Mouse (Mus musculus): ENCODE measurements around the gene Cxcl9. TPM values are rescaled to one million over a fixed set of nuclear protein-coding genes. Genes with fewer than 3 reads are reported as not detected.
A peak's percentile ranks its signal among the peaks of the same experiment; 100 is the strongest.
"Not testable (repeated sequence)": the region's sequence is repeated elsewhere in the genome, so short reads cannot be mapped to it uniquely, and the experiment has no call there.

Cxcl9 gene
- polyA plus RNA-seq, 1 experiment from 2014 or later = not detected

DNA sequence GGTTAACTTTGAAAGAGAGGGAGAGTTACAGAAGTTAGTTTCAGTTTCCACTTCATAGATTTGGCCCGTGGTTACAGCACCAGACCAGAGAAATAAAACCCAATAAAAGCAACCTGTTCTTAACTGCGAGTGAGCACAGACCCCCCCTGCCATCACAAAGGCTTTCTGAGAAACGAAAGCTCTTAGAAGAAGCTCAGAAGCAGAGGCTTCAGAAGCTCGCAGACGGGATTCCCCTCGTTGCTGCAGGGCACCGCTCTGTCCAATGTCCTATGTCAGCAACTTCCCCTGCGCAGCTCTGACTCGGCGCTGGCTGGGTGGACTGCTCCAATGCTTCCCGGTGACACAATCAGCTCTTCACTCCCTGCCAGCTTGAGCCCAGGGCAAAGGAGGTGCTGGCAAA, 25.6 kb upstream of the Cxcl9 start:
- Histone ChIP-seq H3K36me3 (ENCODE audit: control insufficient read depth, insufficient read depth, low read length) (no peaks in the 10 kb centered on the region), H3K4me3 (ENCODE audit: low read depth, low read length) (peak overlapping the region; percentile 35), H3K4me2 (peak overlapping the region; percentile 60), H3K9ac (ENCODE audit: low read depth, low read length) (0 out of 2 replicates have a peak overlapping the region, but pooled peaks have one; percentile 56), H3K27ac (ENCODE audit: low read depth, low read length) (0 out of 2 replicates have a peak overlapping the region, but pooled peaks have one; percentile 82), H3K9me3 (replicated peaks; ENCODE audit: control insufficient read depth, low read length) (no peaks in the 10 kb centered on the region), H3K4me1 (ENCODE audit: control insufficient read depth, insufficient read depth, low read length) (no peaks in the 10 kb centered on the region), H3K27me3 (ENCODE audit: control insufficient read depth, insufficient read depth, low read length) (no peaks in the 10 kb centered on the region)
- ATAC-seq (replicated peaks; ENCODE audit: insufficient number of reproducible peaks, low FRiP score, low TSS enrichment) = no peak
- WGBS (ENCODE audit: insufficient replicate concordance) = 35% methylated on average over 11 of the region's 11 CpGs

DNA sequence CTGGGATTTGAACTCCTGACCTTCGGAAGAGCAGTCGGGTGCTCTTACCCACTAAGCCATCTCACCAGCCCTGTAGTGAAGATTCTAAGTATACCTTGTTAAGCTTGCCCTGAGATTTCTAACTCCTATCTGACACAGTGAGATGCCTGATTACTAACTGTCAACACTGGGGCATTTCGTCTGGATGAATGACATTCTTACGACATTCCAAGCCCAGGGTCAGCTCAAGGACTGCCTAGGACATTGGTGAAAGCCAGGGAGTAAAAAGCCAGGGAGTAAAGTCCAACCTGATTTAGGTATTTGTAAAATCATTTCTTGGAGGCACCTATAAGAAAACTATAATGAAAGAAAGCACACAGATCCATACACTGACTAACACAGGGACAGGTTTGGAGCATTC, 24.8 kb upstream of the Cxcl9 start:
- Histone ChIP-seq H3K27ac (ENCODE audit: low read depth, low read length) (peak overlapping the region; percentile 82), H3K9ac (ENCODE audit: low read depth, low read length) (peak overlapping the region; percentile 46; the same call in 1 of the 2 replicates), H3K4me2 (peak overlapping the region; percentile 60)
- WGBS (ENCODE audit: insufficient replicate concordance) = 31% methylated on average over 4 of the region's 4 CpGs
- H3K9me3 ChIP-seq (replicated peaks; ENCODE audit: control insufficient read depth, low read length); H3K4me1 ChIP-seq (ENCODE audit: control insufficient read depth, insufficient read depth, low read length); H3K36me3 ChIP-seq (ENCODE audit: control insufficient read depth, insufficient read depth, low read length); H3K4me3 ChIP-seq (ENCODE audit: low read depth, low read length); ATAC-seq (replicated peaks; ENCODE audit: insufficient number of reproducible peaks, low FRiP score, low TSS enrichment); H3K27me3 ChIP-seq (ENCODE audit: control insufficient read depth, insufficient read depth, low read length): not testable (repeated sequence)

DNA sequence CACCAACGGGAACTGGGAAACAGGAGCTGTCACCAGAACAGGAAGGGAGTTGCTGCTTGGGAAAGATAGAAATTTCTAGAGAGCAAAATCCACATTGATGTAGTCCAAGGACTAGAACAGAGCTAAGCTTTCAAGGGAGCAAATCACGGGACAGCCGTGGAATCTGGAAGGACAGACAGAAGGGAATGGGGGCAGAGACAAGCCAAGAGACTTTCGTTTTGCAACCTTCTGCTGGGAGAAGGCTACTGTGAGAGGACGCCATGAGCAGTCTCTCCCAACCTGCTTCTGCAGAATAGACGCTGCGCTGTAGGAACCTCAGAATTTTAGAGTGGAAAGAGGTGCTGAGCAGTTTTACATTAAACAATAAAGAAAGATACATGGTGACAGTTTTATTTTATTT, 21.9 kb upstream of the Cxcl9 start:
- no peak overlapping the region for H3K9ac ChIP-seq (ENCODE audit: low read depth, low read length)
- no peaks in the 10 kb centered on the region for H3K4me1 ChIP-seq (ENCODE audit: control insufficient read depth, insufficient read depth, low read length)
- no peak overlapping the region for H3K27ac ChIP-seq (ENCODE audit: low read depth, low read length)
- ATAC-seq (replicated peaks; ENCODE audit: insufficient number of reproducible peaks, low FRiP score, low TSS enrichment) = no peak
- WGBS (ENCODE audit: insufficient replicate concordance) = 80% methylated on average over 7 of the region's 7 CpGs
- no peaks in the 10 kb centered on the region for H3K9me3 ChIP-seq (replicated peaks; ENCODE audit: control insufficient read depth, low read length)
- no peaks in the 10 kb centered on the region for H3K36me3 ChIP-seq (ENCODE audit: control insufficient read depth, insufficient read depth, low read length)
- H3K4me3 ChIP-seq (ENCODE audit: low read depth, low read length) = no peak overlapping the region
- H3K27me3 ChIP-seq (ENCODE audit: control insufficient read depth, insufficient read depth, low read length) = 0 out of 2 replicates have a peak, but pooled peaks cover 4% of the 10 kb centered on the region
- H3K4me2 ChIP-seq = no peak overlapping the region

DNA sequence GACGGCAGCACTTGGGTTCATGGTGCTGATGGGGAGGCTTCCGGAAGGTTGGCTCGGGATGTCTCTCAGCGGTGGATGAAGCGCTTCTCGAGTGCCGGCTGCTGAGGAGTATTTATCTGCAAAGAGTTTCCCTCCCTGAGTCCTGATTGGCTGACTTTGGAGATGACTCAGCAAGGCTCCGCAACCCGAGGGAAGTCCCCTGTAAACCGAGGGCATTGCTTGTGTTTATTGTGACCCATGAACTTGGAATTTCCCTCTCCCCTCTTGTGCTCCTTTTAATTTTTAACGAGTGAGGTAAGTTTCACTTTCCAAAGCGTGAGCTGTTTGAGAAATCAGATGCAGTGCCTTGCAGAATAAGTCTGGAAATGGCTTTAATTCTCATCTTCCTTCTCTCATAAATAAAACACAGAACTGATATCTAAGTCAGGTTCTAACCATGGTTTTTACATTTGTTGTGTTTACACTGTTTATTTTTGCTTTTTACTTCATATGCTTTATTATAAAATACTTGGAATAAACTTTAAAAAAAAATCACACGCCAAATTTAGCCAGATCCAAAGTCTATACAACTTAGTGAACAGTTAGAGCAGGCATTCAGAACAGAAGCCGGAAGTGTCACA, 21.0 kb upstream of the Cxcl9 start, which contains the start of gene Cxcl10:
TSS of gene Cxcl10 (minus strand) at position 96 of the 620 bp plus-strand sequence.
- Histone ChIP-seq H3K9ac (ENCODE audit: low read depth, low read length) (no peak within 1 kb of the TSS), H3K36me3 (ENCODE audit: control insufficient read depth, insufficient read depth, low read length) (no peaks in the 10 kb centered on the region), H3K9me3 (replicated peaks; ENCODE audit: control insufficient read depth, low read length) (no peaks in the 10 kb centered on the region), H3K27me3 (ENCODE audit: control insufficient read depth, insufficient read depth, low read length) (0 out of 2 replicates have a peak, but pooled peaks cover 4% of the 10 kb centered on the region), H3K4me3 (ENCODE audit: low read depth, low read length) (no peak within 1 kb of the TSS), H3K4me1 (ENCODE audit: control insufficient read depth, insufficient read depth, low read length) (no peaks in the 10 kb centered on the region), H3K4me2 (peak within 1 kb of the TSS; percentile 46), H3K27ac (ENCODE audit: low read depth, low read length) (no peak within 1 kb of the TSS)
- 15% methylated on average over 14 of the region's 14 CpGs for WGBS (ENCODE audit: insufficient replicate concordance)
- no peak for ATAC-seq (replicated peaks; ENCODE audit: insufficient number of reproducible peaks, low FRiP score, low TSS enrichment)

DNA sequence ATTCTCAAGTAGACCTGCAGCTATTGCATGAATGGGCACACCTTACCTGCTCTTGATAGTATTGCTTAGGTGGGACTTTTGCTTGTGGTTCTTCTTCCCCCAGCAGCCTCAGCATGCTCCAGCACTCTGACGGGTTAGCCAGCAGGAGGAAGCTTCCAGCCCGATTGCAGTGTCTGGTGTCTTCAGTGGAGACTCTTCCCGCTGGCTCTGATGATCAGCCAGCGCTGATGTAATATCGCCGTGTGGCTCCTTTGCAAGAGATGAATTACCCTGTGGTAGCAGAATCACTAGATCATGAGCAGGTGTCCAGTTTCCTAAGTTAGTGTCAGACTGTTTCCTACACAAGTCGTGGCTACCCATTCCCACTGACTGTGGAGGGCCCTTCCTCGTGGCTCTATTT, 17.1 kb upstream of the Cxcl9 start:
- Histone ChIP-seq H3K9me3 (replicated peaks; ENCODE audit: control insufficient read depth, low read length) (no peaks in the 10 kb centered on the region), H3K4me1 (ENCODE audit: control insufficient read depth, insufficient read depth, low read length) (no peaks in the 10 kb centered on the region), H3K9ac (ENCODE audit: low read depth, low read length) (no peak overlapping the region), H3K36me3 (ENCODE audit: control insufficient read depth, insufficient read depth, low read length) (no peaks in the 10 kb centered on the region), H3K4me2 (no peak overlapping the region), H3K27me3 (ENCODE audit: control insufficient read depth, insufficient read depth, low read length) (0 out of 2 replicates have a peak, but pooled peaks cover 4% of the 10 kb centered on the region), H3K4me3 (ENCODE audit: low read depth, low read length) (no peak overlapping the region), H3K27ac (ENCODE audit: low read depth, low read length) (no peak overlapping the region)
- no peak for ATAC-seq (replicated peaks; ENCODE audit: insufficient number of reproducible peaks, low FRiP score, low TSS enrichment)
- 84% methylated on average over 8 of the region's 8 CpGs for WGBS (ENCODE audit: insufficient replicate concordance)

DNA sequence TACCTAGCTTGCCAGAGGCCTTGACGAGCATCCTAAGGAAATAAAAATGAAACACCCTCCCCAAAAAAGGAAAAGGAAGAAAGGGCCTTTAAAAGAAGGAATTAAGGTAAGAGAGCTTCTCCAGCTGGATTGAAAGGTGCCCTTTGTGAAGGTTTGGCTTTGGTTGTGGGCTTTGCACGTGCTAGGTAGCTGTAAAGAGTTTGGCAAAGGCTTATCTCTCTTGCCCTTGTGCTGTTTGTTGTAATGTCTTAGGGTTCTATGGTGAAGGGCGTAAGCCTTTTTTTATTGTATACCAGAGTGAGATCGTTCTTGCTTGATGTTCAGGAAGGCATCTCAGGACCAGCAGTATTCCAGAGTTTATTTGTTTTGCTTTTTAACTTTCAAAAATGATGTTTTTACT, 12.7 kb upstream of the Cxcl9 start:
- Histone ChIP-seq H3K27me3 (ENCODE audit: control insufficient read depth, insufficient read depth, low read length) (no peaks in the 10 kb centered on the region), H3K9ac (ENCODE audit: low read depth, low read length) (no peak overlapping the region), H3K27ac (ENCODE audit: low read depth, low read length) (no peak overlapping the region), H3K36me3 (ENCODE audit: control insufficient read depth, insufficient read depth, low read length) (no peaks in the 10 kb centered on the region), H3K9me3 (replicated peaks; ENCODE audit: control insufficient read depth, low read length) (no peaks in the 10 kb centered on the region), H3K4me3 (ENCODE audit: low read depth, low read length) (no peak overlapping the region), H3K4me1 (ENCODE audit: control insufficient read depth, insufficient read depth, low read length) (no peaks in the 10 kb centered on the region), H3K4me2 (no peak overlapping the region)
- ATAC-seq (replicated peaks; ENCODE audit: insufficient number of reproducible peaks, low FRiP score, low TSS enrichment) = no peak
- WGBS (ENCODE audit: insufficient replicate concordance) = 61% methylated on average over 4 of the region's 4 CpGs

DNA sequence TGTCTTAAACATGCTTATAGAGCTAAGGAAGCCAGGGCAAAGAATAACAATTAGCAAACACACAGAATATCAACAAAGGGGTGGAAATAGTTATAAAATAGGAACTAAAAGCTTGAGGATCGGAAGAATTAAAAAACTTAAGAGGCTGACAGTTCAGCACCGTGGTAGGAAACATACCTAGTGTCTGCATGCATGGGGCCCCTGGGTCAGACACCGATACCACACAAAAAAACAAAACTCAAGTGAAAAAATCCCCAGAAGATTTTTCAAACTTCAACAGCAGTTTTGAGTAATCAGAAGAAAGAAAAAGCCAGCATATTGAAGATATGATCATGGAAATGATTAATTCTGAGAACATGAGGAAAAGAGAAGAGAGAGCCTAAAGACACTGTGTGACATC, 8.9 kb upstream of the Cxcl9 start:
- Histone ChIP-seq H3K27ac (ENCODE audit: low read depth, low read length) (no peak overlapping the region), H3K9me3 (replicated peaks; ENCODE audit: control insufficient read depth, low read length) (no peaks in the 10 kb centered on the region), H3K4me3 (ENCODE audit: low read depth, low read length) (no peak overlapping the region), H3K36me3 (ENCODE audit: control insufficient read depth, insufficient read depth, low read length) (no peaks in the 10 kb centered on the region), H3K4me2 (no peak overlapping the region), H3K4me1 (ENCODE audit: control insufficient read depth, insufficient read depth, low read length) (no peaks in the 10 kb centered on the region), H3K27me3 (ENCODE audit: control insufficient read depth, insufficient read depth, low read length) (no peaks in the 10 kb centered on the region), H3K9ac (ENCODE audit: low read depth, low read length) (no peak overlapping the region)
- 69% methylated on average over 3 of the region's 3 CpGs for WGBS (ENCODE audit: insufficient replicate concordance)
- ATAC-seq (replicated peaks; ENCODE audit: insufficient number of reproducible peaks, low FRiP score, low TSS enrichment) = no peak

DNA sequence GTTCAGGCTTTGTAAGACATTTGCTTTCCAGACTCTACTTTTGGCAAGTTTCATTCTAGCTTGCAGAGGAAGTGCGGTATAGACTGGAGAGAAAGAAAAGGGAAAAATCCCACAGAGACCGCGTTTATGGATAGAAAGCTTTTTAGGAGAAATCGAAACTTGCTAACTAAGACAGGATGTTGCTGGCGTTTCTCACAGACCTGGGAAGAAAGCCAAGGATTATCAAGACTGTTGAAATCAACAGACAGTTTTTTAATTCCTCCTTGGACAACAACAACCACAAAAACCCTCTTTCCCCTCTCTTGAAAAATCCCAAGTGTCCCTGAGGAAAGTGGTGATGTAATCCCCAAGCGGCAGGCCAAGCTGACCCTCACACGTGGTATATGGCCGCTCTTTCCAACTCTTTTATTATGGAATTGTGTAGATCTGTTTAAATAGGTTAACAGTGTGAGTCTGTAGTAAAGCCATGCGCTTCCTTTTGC, 4.5 kb upstream of the Cxcl9 start:
- Histone ChIP-seq H3K4me2 (peak overlapping the region; percentile 23), H3K4me3 (ENCODE audit: low read depth, low read length) (no peak overlapping the region), H3K36me3 (ENCODE audit: control insufficient read depth, insufficient read depth, low read length) (no peaks in the 10 kb centered on the region), H3K9me3 (replicated peaks; ENCODE audit: control insufficient read depth, low read length) (no peaks in the 10 kb centered on the region), H3K27ac (ENCODE audit: low read depth, low read length) (peak overlapping the region; percentile 58), H3K27me3 (ENCODE audit: control insufficient read depth, insufficient read depth, low read length) (no peaks in the 10 kb centered on the region), H3K9ac (ENCODE audit: low read depth, low read length) (no peak overlapping the region), H3K4me1 (ENCODE audit: control insufficient read depth, insufficient read depth, low read length) (no peaks in the 10 kb centered on the region)
- ATAC-seq (replicated peaks; ENCODE audit: insufficient number of reproducible peaks, low FRiP score, low TSS enrichment) = no peak
- WGBS (ENCODE audit: insufficient replicate concordance) = 52% methylated on average over 9 of the region's 9 CpGs
